Comparison of ENCODE assay signal across 13 mouse cellular contexts in genomic region chr8:102860021-102860420, GRCm38 (mm10).
"Had no signal": no experiment of that assay in that cellular context is flagged by ENCODE, and none has a peak within 500 bp of the region (broad histone marks: within the 10 kb centered on the region; RNA-seq: fewer than 3 reads in every experiment).

No protein-coding gene starts in this region.

- DNase-seq: cerebellum, postnatal 14 days; cerebellum, postnatal 25 days; cerebellum, postnatal 36 days; embryo, embryonic 11 days; forebrain, postnatal 0 days; gastrocnemius, adult 2 months; gastrocnemius, postnatal 10 days; gastrocnemius, postnatal 14 days; gastrocnemius, postnatal 25 days; gastrocnemius, postnatal 36 days; heart, adult 11 months; heart, adult 18-20 months; heart, adult 2 months had no signal
